Mouse (Mus musculus) neural tube, embryonic 11.5 days (tissue): ENCODE results near the gene Snx11. TPM values are rescaled to one million over a fixed set of nuclear protein-coding genes. Genes with fewer than 3 reads are reported as not detected.

Source experiments
- ATAC-seq: fragments of 200-750 bp; cut with Nextera tagmentation; 2 replicates; pipeline ENCODE4 v1.8.0; 2017; ENCODE audit warnings: moderate number of reproducible peaks, mild to moderate bottlenecking, moderate TSS enrichment, moderate library complexity; ENCODE audit not compliant: insufficient read depth, low FRiP score, low TSS enrichment
- DNase-seq: peaks from one replicate; pipeline ENCODE4 v3.0.0-alpha.2; 2015; ENCODE audit warnings: low spot score
- H3K27ac ChIP-seq: fragments of 300-500 bp; sonication (generic); 2 replicates; pipeline ENCODE4 v1.5.1; 2014; ENCODE audit warnings: low read depth, mild to moderate bottlenecking, low read length
- H3K27me3 ChIP-seq: fragments of 300-500 bp; sonication (generic); 2 replicates; pipeline ENCODE4 v1.6.1; 2014; ENCODE audit warnings: mild to moderate bottlenecking, low read length, mixed read lengths; ENCODE audit not compliant: control insufficient read depth, insufficient read depth
- H3K36me3 ChIP-seq: fragments of 300-500 bp; sonication (generic); 2 replicates; pipeline ENCODE4 v1.6.1; 2014; ENCODE audit warnings: mild to moderate bottlenecking, low read length, moderate library complexity, mixed read lengths; ENCODE audit not compliant: control insufficient read depth, insufficient read depth
- H3K4me1 ChIP-seq: fragments of 300-500 bp; sonication (generic); 2 replicates; pipeline ENCODE4 v1.6.1; 2014; ENCODE audit warnings: low read length, mixed read lengths; ENCODE audit not compliant: control insufficient read depth, insufficient read depth
- H3K4me2 ChIP-seq: fragments of 300-500 bp; sonication (generic); 2 replicates; pipeline ENCODE4 v1.6.1; 2014; ENCODE audit warnings: low read depth, mild to moderate bottlenecking, moderate library complexity
- H3K4me3 ChIP-seq: fragments of 300-500 bp; sonication (generic); 2 replicates; pipeline ENCODE4 v1.5.1; 2014; ENCODE audit warnings: low read depth, low read length
- H3K9ac ChIP-seq: fragments of 300-500 bp; sonication (generic); 2 replicates; pipeline ENCODE4 v1.6.1; 2014; ENCODE audit warnings: mild to moderate bottlenecking, low read length
- H3K9me3 ChIP-seq: fragments of 300-500 bp; sonication (generic); 2 replicates; pipeline ENCODE4 v1.6.1; 2016; ENCODE audit warnings: low read length; ENCODE audit not compliant: control insufficient read depth
- WGBS: fragments of 180-500 bp; shearing (Covaris S2); extraction: QIAGEN DNeasy Blood & Tissue Kit; methylation state at CpG from one replicate; pipeline ENCODE4 v1.1.7; 2014; 5-methylcytosine and 5-hydroxymethylcytosine counted together
- polyA plus RNA-seq: library from polyadenylated mRNA; unstranded; fragments of >200 nt; fragmentation: Nextera tagmentation; extraction: Ambion mirVana; gene quantifications from 2 replicates; pipeline ENCODE4 v1.2.1, GENCODE M21; 2014

Gene Snx11
- polyA plus RNA-seq, 1 experiment from 2014 or later = 20.9 TPM

- Histone ChIP-seq H3K27ac (no peak overlapping the region), H3K27me3 (no peaks in the 10 kb centered on the region), H3K4me2 (no peak overlapping the region), H3K9ac (no peak overlapping the region), H3K4me1 (peaks cover 11% of the 10 kb centered on the region), H3K36me3 (no peaks in the 10 kb centered on the region), H3K9me3 (no peaks in the 10 kb centered on the region), H3K4me3 (no peak overlapping the region)
- DNase-seq (no peak), ATAC-seq (no peak)
- WGBS = 74% methylated on average over 6 of the region's 6 CpGs
Observed at GRCm38 (mm10) chr11:96746648-96747047, 30.7 kb downstream of the Snx11 start.

GRCm38 (mm10) chr11:96743891-96744290 is 33.5 kb downstream of the Snx11 start:
- peaks cover 24% of the 10 kb centered on the region for H3K4me1 ChIP-seq
- H3K9me3 ChIP-seq = no peaks in the 10 kb centered on the region
- ATAC-seq (no peak), DNase-seq (no peak)
- H3K4me3 ChIP-seq = no peak overlapping the region
- no peaks in the 10 kb centered on the region for H3K27me3 ChIP-seq
- WGBS = 69% methylated on average over 4 of the region's 4 CpGs
- H3K27ac ChIP-seq = peak overlapping the region; percentile 77
- H3K9ac ChIP-seq = no peak overlapping the region
- H3K36me3 ChIP-seq = no peaks in the 10 kb centered on the region
- no peak overlapping the region for H3K4me2 ChIP-seq

- Histone ChIP-seq H3K9me3 (no peaks in the 10 kb centered on the region), H3K27me3 (no peaks in the 10 kb centered on the region), H3K4me3 (no peak overlapping the region), H3K4me1 (peaks cover 30% of the 10 kb centered on the region), H3K36me3 (no peaks in the 10 kb centered on the region), H3K9ac (peak overlapping the region; percentile 16), H3K27ac (peak overlapping the region; percentile 77), H3K4me2 (no peak overlapping the region)
- no peak for ATAC-seq
- DNase-seq = peak; percentile 63
- WGBS = 38% methylated on average over 11 of the region's 11 CpGs
Observed at GRCm38 (mm10) chr11:96743000-96743399, 34.4 kb downstream of the Snx11 start.

GRCm38 (mm10) chr11:96741995-96742394 is 35.4 kb downstream of the Snx11 start:
- Histone ChIP-seq H3K36me3 (no peaks in the 10 kb centered on the region), H3K9me3 (no peaks in the 10 kb centered on the region), H3K4me3 (no peak overlapping the region), H3K9ac (peak overlapping the region; percentile 19; the same call in 1 of the 2 replicates), H3K4me1 (peaks cover 36% of the 10 kb centered on the region), H3K4me2 (peak overlapping the region; percentile 23), H3K27ac (peak overlapping the region; percentile 83), H3K27me3 (no peaks in the 10 kb centered on the region)
- WGBS = 14% methylated on average over 12 of the region's 12 CpGs
- ATAC-seq (peak; percentile 73; the same call in 1 of the 2 replicates), DNase-seq (peak; percentile 77)

- H3K4me1 ChIP-seq = peaks cover 44% of the 10 kb centered on the region
- ATAC-seq = no peak
- H3K27ac ChIP-seq = peak overlapping the region; percentile 83
- DNase-seq = peak; percentile 50
- 53% methylated on average over 12 of the region's 12 CpGs for WGBS
- H3K9me3 ChIP-seq = no peaks in the 10 kb centered on the region
- no peaks in the 10 kb centered on the region for H3K36me3 ChIP-seq
- H3K4me3 ChIP-seq = no peak overlapping the region
- H3K9ac ChIP-seq = peak overlapping the region; percentile 43
- no peaks in the 10 kb centered on the region for H3K27me3 ChIP-seq
- H3K4me2 ChIP-seq = peak overlapping the region; percentile 27
Observed at GRCm38 (mm10) chr11:96740796-96741195, 36.6 kb downstream of the Snx11 start.

GRCm38 (mm10) chr11:96737673-96738471 is 39.5 kb downstream of the Snx11 start:
- Histone ChIP-seq H3K27ac (peak overlapping the region; percentile 83), H3K9me3 (no peaks in the 10 kb centered on the region), H3K36me3 (no peaks in the 10 kb centered on the region), H3K27me3 (no peaks in the 10 kb centered on the region), H3K4me1 (peaks cover 41% of the 10 kb centered on the region), H3K4me3 (no peak overlapping the region), H3K4me2 (peak overlapping the region; percentile 16; the same call in 1 of the 2 replicates), H3K9ac (no peak overlapping the region)
- peak; percentile 33; the same call in 1 of the 2 replicates for ATAC-seq
- DNase-seq = peak; percentile 74
- WGBS = 46% methylated on average over 14 of the region's 14 CpGs

- peak overlapping the region; percentile 27; the same call in 1 of the 2 replicates for H3K9ac ChIP-seq
- peaks cover 45% of the 10 kb centered on the region for H3K4me1 ChIP-seq
- H3K27me3 ChIP-seq = no peaks in the 10 kb centered on the region
- peak overlapping the region; percentile 38 for H3K4me2 ChIP-seq
- H3K36me3 ChIP-seq = no peaks in the 10 kb centered on the region
- H3K27ac ChIP-seq = peak overlapping the region; percentile 69
- H3K4me3 ChIP-seq = peak overlapping the region; percentile 12; the same call in 1 of the 2 replicates
- no peak for DNase-seq
- H3K9me3 ChIP-seq = no peaks in the 10 kb centered on the region
- peak; percentile 29; the same call in 1 of the 2 replicates for ATAC-seq
- 16% methylated on average over 11 of the region's 11 CpGs for WGBS
Observed at GRCm38 (mm10) chr11:96736361-96736760, 41.0 kb downstream of the Snx11 start.

- H3K4me2 ChIP-seq = peak overlapping the region; percentile 38
- H3K4me1 ChIP-seq = peaks cover 40% of the 10 kb centered on the region
- peak overlapping the region; percentile 21 for H3K27ac ChIP-seq
- peak overlapping the region; percentile 41 for H3K9ac ChIP-seq
- peak overlapping the region; percentile 12; the same call in 1 of the 2 replicates for H3K4me3 ChIP-seq
- 2% methylated on average over 19 of the region's 19 CpGs for WGBS
- H3K36me3 ChIP-seq = no peaks in the 10 kb centered on the region
- H3K9me3 ChIP-seq = no peaks in the 10 kb centered on the region
- H3K27me3 ChIP-seq = no peaks in the 10 kb centered on the region
- DNase-seq = peak; percentile 85
- 0 out of 2 replicates have a peak, but pooled peaks have one; percentile 52 for ATAC-seq
Observed at GRCm38 (mm10) chr11:96735908-96736307, 41.5 kb downstream of the Snx11 start.

- Histone ChIP-seq H3K4me1 (peaks cover 35% of the 10 kb centered on the region), H3K9me3 (no peaks in the 10 kb centered on the region), H3K36me3 (no peaks in the 10 kb centered on the region), H3K27me3 (no peaks in the 10 kb centered on the region), H3K9ac (no peak overlapping the region), H3K27ac (peak overlapping the region; percentile 44; the same call in 1 of the 2 replicates), H3K4me3 (no peak overlapping the region), H3K4me2 (no peak overlapping the region)
- 29% methylated on average over 4 of the region's 4 CpGs for WGBS
- ATAC-seq (no peak), DNase-seq (no peak)
Observed at GRCm38 (mm10) chr11:96732657-96733056, 44.7 kb downstream of the Snx11 start.
